Comparison of ENCODE assay signal across 25 mouse cellular contexts in genomic region chr11:69250106-69250505, GRCm38 (mm10). TPM values are rescaled to one million over a fixed set of nuclear protein-coding genes. Genes with fewer than 3 reads are reported as not detected.
DNase-seq lines count a peak whose midpoint lies in the region; TF ChIP-seq lines count a peak whose summit lies in the region.
"Had no signal": no experiment of that assay in that cellular context is flagged by ENCODE, and none has a peak within 500 bp of the region (broad histone marks: within the 10 kb centered on the region; RNA-seq: fewer than 3 reads in every experiment).

No protein-coding gene starts in this region.

- no peak overlapping the region for H3K4me3 ChIP-seq in testis, adult 2 months (ENCODE audit: control insufficient read depth, low read depth, low read length)
- H3K4me3 ChIP-seq: embryonic facial prominence, embryonic 13.5 days; embryonic facial prominence, embryonic 15.5 days; erythroblast, embryonic 14.5 days; forebrain, embryonic 10.5 days; forebrain, embryonic 12.5 days had no signal

- H3K27me3 ChIP-seq in testis, adult 2 months (ENCODE audit: control insufficient read depth, insufficient read depth, low read length): no peaks in the 10 kb centered on the region
- H3K27me3 ChIP-seq: embryonic facial prominence, embryonic 13.5 days; embryonic facial prominence, embryonic 15.5 days; Patski had no signal

- DNase-seq in adrenal gland, adult (ENCODE audit: inconsistent age in 2 of 2, low spot score in 1 of 2): peak; percentile 58 to 79
- no peak for DNase-seq in adrenal gland, adult 18-20 months (ENCODE audit: low spot score in 2 of 2)
- peak; percentile 58 for DNase-seq in adrenal gland, adult 8-10 months
- no peak for DNase-seq in adrenal gland, postnatal 4 days (ENCODE audit: low spot score in 2 of 2)
- peak; percentile 71 for DNase-seq in ovary, adult 18-20 months (ENCODE audit: low spot score)
- DNase-seq in ovary, postnatal 14 days (ENCODE audit: low spot score): no peak
- DNase-seq in testis, postnatal 10 days (ENCODE audit: low spot score): no peak
- DNase-seq: B cell, adult 2 months; cerebellum, adult 11 months; cerebellum, adult 18-20 months; cerebellum, adult 8-10 months; cerebellum, adult 9-11 months; cerebellum, postnatal 14 days; cerebellum, postnatal 36 days; embryo, embryonic 11 days had no signal

- 0 out of 2 replicates have a peak overlapping the region, but pooled peaks have one; percentile 13 for H3K27ac ChIP-seq in testis, adult 2 months (ENCODE audit: control insufficient read depth, insufficient read depth, low read depth, low read length)
- H3K27ac ChIP-seq: embryonic facial prominence, embryonic 13.5 days; embryonic facial prominence, embryonic 15.5 days; forebrain, embryonic 10.5 days; forebrain, embryonic 12.5 days had no signal

- no peak for TF ChIP-seq POLR2A in testis, adult 2 months (IDR thresholded peaks at IDR 0.05; ENCODE audit: control insufficient read depth, low read depth, low read length)

- no peaks in the 10 kb centered on the region for H3K36me3 ChIP-seq in testis, adult 2 months (ENCODE audit: control insufficient read depth, insufficient read depth, low read length)
- H3K36me3 ChIP-seq: embryonic facial prominence, embryonic 13.5 days; embryonic facial prominence, embryonic 15.5 days; forebrain, embryonic 10.5 days; forebrain, embryonic 12.5 days; G1E had no signal

- TF ChIP-seq CTCF in testis, adult 2 months (IDR thresholded peaks at IDR 0.05; ENCODE audit: control insufficient read depth, insufficient read depth, insufficient replicate concordance, low read depth, low read length): no peak

- peaks cover 12% of the 10 kb centered on the region for H3K4me1 ChIP-seq in testis, adult 2 months (ENCODE audit: control insufficient read depth, insufficient read depth, low read length)

RNA-seq across cellular contexts. Expression of gene Gucy2e, which starts 13.3 kb away (rescaled TPM):
- under 1 TPM in 1 of 2 experiments, not detected in 1; 0.07 TPM for total RNA-seq in adrenal gland, adult 18-20 months (2021)
- not detected for total RNA-seq in adrenal gland, adult 8-10 months (2022)
- total RNA-seq in adrenal gland, postnatal 4 days (2021): not detected
- polyA plus RNA-seq in testis, adult 2 months (2012; rRNA removed): 0.16 and 0.17 TPM in 2 replicates
- polyA plus RNA-seq: embryonic facial prominence, embryonic 11.5 days; erythroblast, embryonic 14.5 days; G1E; Patski had no signal

RNA-seq across cellular contexts. Expression of gene Alox8, which starts 52.5 kb away (rescaled TPM):
- not detected for total RNA-seq in adrenal gland, adult 18-20 months (2021)
- total RNA-seq in adrenal gland, adult 8-10 months (2022): not detected
- total RNA-seq in adrenal gland, postnatal 4 days (2021): under 1 TPM in 1 of 2 experiments, not detected in 1; 0.08 TPM
- 0.05 and 0.06 TPM in 2 replicates for polyA plus RNA-seq in testis, adult 2 months (2012; rRNA removed)
- total RNA-seq: common myeloid progenitor, adult 5-6 weeks had no signal
- polyA plus RNA-seq: embryonic facial prominence, embryonic 11.5 days; erythroblast, embryonic 14.5 days; forebrain, embryonic 12.5 days; G1E; Patski had no signal

Comparison
In these comparisons a context has a peak if more than half of its experiments do, and no peak if none do; other contexts are left out.
1. DNase-seq: peak in adrenal gland, adult (2 of 2), adrenal gland, adult 8-10 months (single experiment) and ovary, adult 18-20 months (single experiment); none in adrenal gland, adult 18-20 months (0 of 2), adrenal gland, postnatal 4 days (0 of 2), ovary, postnatal 14 days (single experiment) and testis, postnatal 10 days (single experiment).